Mouse (Mus musculus): ENCODE results near the gene Ldlrad3.

Gene Ldlrad3

DNA sequence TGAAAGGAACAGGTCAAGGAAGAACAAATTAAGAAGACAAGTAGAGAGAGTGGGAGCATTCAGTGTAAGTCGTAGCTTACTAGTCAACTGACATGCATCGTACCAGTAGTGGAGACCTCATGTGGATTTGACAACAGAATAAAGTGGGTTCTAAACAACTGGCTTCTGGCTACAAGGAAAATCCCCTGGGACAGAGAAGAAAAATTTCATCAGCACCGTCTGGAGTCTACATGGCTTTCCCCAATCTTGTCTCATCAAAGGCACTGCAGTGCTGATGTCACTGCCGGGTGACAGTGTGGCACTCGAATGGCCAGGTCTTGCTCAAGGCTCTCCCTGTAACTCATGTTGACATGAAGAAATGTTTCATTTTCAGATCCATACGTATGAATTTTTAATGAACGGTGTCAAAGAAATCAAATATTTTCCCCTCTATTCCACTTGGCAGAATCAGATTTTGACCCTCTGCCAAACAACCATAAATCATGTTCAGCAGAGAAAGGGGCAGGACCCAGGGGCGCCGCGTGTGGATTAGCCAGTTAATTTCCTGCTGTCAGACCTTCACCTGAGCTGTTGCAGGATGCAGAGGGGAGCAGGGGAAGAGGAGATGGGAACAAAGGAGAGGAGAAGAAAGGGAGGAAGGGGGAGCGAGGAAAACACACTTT, 187.1 kb downstream of the Ldlrad3 start:
- DNase-seq (ENCODE audit: low spot score), result no peak

DNA sequence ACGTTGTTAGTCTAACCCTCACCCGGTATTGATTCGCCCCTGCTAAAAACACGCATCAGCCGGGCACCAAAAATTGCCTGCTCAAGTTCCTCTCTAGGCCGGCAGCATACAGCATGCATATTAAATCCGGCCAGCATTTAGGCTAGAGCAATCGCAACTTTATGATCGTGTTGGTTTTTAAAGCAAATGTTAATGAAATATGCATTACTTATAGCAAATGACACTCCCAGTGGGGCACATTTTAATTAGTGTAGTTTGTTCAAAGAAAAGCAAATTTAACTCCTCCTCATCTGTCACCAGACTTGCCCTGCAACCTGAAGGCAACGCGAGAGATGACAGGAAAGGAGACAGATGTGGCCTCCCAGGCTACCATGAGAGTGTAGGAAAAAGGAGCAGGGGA, 189.2 kb downstream of the Ldlrad3 start:
- no peak for DNase-seq (ENCODE audit: low spot score)

DNA sequence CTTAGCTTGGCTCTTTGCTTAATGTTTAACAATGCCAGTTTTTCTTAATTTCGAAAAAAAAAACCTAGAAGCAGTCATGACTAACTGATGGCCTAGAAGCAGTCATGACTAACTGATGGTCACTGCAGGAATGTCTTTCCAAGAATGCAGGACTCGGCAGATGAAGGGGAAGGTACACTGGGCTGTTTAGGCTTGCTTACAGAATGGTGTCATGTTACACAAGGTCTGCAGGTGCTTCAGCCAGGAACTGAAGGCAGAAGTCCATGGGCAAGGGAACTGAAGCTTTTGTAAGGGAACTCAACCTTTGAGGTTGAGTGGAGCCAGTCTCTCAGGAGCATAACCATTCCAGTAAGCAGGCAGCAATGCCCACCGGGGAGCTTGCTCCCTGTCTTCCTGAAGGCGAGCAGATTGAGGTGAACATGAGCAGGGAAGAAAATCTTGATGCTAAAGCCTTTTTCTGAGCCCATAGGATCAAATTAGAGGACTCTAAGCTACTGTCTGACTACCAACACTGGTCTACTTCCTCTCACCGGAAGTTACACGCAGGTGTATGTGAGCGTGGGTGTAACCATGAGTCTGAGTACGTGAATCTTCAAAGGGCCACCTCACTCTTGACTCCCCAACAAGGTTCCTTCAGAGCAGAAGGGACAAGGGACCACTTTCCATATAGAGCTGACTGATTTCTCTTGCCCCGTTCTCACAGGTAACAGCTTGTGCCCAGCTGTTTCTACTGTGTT, 193.4 kb downstream of the Ldlrad3 start:
- DNase-seq (ENCODE audit: low spot score), result no peak

DNA sequence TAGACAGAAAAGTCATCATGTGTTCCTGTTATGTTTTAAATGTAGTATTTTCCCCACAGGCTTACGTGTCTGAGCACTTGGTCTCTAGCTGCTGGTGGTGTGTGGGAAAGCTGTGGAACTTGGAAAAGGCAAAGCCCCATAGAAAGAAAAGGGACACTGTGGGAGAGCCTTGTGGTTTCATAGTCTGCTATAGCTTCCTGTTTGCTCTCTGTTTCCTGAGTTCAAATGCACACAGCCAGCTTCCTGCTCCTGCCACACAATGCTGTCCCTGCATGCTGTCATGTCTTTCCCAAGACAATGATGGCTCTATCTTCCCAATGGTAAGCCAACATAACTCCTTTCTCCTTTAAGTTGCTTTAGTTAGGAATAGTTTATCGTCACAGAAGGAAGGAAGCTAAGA, 194.5 kb downstream of the Ldlrad3 start:
- DNase-seq (ENCODE audit: low spot score), result no peak

DNA sequence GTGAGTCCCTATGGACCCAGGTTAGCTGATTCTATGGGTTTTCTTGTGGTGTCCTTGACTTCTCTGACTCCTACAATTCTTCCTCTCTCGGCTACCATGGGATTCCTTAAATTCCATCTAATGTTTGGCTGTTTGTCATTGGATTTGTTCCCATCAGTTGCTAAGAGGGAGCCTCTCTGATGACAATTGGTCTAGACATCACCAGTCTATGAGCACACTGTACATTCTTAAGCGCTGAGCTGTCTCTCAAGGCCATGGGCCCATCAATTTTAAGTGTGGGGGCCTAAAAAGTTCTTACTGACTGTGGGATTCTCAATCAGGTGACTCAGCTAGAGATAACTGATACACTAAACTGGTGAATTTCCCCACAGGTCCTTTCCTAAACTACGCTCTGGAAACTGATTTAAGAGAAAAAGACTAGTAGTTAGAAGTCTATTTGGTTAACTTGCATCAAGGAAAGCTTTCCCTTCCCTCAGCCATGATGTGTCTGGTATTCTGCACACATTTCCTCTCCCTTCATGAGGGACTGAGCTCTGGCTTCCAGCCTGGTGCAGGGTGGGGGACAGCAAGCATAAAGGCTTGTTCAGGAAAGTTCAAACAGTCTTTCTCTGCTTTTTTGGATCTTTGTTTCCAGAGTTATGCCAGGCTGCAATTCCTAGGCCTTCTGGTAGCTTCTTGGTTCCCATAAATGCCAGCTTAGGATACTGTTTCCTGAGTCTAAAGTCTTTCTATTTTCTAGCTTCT, 199.7 kb downstream of the Ldlrad3 start:
- DNase-seq (ENCODE audit: low spot score), result no peak

DNA sequence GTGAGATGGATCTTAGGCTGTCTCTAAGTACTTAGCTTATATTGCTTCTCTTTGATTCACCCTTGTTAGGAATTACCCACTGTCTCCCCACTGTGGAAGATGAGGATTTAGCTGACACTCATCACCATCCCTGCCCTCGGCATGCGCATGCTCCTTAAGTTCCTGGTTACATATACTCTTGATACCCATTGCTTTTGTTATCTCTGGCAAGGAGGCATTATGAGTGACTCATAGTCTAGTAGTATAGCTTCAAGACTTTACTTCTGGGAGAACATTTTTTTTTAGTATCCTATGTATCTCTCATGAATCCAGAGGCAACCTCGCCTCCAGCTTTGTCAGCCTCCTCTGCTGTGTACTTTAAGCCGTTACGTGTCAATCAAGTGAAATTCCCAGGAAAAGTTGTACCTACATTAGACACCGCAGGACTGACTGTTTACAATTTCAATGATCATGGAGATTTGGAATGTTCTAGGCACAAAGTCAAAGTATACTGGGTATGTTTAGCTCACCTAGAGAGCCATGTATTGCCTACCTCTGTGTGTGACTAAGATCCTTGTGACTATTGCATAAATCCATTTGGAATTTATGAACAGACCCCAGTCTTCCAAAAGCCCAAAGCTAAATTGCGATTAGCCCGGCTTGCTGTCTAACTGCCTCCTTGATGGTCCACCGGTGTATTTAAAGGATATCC, 202.2 kb downstream of the Ldlrad3 start:
- DNase-seq (ENCODE audit: low spot score), result no peak

DNA sequence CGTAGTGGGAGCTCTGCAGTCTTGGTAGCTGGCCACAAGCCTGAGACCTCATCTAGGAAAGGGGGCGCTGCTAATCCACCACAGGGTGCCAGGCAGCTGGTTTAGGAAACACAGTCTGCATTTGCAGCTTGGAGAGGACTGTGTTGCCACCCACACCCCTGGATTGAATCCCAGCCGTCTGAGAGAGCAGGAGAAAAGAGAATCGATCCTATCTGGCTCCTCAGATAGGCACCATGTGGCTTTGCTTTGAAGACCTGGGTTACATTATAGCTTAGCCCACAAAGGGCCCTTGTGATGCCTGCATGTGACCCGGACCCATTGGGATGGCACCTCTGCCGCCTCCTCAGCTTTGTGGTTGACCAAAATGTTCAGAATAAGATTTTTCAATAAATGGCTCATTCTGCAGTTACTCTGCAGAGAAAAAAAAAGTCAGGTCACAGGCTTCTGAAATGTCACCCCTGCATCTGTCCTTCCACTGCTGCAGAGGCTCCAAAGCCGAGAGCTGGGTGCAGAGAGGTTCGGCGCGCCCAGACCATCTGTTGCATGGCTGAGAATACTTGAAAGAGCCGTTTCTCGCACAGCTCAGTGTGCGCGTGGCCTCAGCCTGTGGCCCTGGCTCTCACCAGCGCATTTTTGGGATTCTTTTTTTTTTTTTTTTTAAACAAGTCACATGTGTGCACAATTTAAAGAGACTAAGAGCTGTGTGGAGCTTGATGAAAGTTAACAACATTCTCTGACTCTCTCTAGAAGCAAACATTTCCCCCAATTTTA, 202.9 kb downstream of the Ldlrad3 start:
- DNase-seq (ENCODE audit: low spot score), result no peak

DNA sequence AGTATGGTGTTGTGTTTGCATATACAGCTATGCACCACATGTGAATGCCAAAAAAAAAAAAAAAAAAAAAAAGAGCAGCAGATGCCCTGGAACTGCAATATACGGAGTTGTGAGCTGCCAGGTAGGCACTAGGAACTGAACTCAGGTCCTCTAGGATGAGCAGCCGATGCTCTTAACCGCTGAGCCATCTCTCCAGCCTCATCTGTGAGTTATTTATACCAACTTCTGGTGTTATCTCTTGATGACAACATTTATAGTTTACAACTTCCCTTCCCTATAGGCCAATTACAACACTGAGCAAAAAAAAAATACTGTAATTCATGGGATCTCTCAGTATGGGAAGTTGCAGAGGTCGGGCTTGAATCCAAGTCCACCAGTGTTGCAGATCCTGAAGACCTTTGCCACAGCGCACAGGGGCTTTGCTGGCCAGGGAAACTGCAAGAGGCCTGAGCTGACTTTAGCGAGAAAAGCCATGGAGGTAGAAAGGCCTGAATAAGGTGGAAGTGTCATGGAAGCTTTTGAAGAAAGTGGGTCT, 204.2 kb downstream of the Ldlrad3 start:
- no peak for DNase-seq (ENCODE audit: low spot score)

DNA sequence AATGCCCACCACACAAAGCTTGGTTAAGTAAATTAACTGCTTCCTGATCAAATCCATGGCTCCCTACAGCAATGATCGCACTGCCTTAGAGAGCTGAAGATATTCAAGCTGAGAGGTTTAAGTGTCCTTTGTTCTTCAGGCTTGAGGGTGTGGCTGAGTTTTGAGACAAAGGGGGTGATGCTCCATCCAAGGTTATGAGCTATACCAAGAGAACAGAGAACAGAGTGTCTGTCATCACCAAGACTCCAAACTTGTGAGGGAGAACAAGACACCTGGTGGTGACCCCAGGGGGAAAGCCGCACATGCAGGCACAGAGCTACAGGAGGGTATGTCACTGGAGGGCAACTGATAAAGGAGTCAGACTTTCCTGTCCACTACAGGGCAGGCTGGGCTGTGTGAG, 205.0 kb downstream of the Ldlrad3 start:
- DNase-seq (ENCODE audit: low spot score), result no peak

DNA sequence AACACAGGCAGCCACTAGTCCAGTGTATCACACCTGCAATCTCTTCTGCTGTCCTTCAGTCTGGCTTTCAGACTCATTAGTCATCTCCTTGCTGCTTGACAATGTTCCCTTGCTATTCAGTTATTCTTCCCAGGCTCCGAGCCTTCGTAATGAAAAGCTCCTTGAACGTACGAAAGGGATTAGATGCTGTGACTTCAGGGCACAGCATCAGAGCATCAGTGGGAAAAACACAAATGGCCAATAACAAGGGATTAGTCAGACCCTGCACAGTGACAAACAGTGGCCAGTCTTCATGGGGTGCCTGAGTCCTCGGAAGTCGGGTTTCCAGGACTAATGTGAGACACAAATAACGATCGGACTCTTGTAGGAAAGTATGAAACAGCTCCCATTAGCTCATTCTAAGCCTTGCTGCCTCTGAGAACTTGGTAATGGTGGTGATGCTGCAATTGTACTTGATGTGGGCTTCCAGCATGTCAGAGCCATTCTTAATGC, 205.7 kb downstream of the Ldlrad3 start:
- no peak for DNase-seq (ENCODE audit: low spot score)

DNA sequence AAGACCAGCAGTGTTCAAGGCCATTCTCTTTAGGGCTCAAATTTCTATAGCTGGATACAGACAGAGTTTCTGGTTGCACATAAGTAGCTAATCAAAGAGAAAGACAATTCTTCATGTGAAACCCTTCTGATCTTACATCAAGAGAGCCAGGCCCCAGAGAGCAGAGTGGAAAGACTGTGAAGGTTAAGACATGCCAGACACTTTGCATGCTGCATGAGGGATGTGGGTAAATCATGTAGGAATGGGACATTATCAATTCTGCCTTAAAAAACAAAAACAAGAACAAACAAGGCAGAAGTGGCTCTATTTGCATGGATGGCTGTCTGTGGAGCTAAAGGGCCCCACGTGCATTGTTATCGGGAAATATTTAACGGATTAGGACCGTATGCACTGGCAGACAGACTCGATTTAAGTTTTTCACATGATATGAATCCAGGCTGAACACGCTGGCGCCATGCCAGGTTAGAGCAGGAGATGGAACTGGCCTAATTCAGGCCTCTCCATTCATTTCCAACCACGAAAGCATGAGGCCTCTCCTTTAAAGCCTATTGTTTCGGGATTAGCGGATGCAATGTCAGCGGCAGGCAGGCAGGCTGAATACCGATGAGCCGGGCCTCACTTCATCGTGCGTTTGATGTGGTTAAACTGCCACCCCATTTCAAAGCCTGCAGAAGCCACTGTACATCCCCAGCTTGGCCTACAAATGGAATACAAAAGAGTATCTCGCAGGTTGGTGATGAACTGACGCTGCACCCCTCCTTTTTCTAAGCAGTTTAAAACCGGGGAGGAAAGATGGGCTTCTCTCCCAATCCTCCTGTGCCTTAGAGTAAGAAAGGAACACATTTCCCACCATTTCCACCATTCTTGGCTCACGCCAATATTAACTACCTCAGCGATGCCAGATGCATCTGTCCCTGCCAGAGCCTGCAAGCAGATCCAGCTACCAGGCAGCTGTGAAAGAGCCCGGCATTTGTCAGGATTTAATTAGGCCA, 207.4 kb downstream of the Ldlrad3 start:
- DNase-seq (ENCODE audit: low spot score), result no peak

DNA sequence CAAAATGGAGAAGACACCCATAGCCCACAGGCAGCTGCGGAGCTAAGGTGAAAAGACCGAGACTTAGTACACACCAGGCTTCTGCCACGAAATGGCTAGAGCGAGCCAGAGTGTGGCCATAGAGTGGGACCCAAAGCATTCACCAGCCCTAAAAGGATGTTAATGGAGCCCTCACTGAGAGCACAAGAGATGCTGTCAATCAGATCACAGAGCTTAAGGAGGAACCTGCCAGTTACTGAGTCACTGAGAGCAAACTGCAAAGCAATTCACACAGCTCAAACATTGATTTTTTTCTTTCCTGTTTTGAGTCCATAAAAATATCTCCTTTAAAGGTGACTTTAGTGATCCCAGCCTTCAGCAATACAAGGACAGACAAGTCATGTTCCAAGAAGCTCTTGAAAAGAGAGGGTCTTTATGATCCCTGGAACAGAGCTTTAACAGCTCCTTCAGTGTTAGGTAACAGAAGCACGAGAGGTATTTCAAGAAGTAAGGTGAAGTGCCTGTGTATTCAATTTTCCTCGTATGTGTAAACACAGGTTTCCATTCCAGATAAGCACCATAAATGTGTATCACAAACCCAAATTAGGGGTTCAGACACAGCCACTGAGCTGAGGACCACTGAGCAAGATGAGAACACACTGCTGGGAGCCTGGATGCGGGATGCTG, 209.7 kb downstream of the Ldlrad3 start:
- no peak for DNase-seq (ENCODE audit: low spot score)

DNA sequence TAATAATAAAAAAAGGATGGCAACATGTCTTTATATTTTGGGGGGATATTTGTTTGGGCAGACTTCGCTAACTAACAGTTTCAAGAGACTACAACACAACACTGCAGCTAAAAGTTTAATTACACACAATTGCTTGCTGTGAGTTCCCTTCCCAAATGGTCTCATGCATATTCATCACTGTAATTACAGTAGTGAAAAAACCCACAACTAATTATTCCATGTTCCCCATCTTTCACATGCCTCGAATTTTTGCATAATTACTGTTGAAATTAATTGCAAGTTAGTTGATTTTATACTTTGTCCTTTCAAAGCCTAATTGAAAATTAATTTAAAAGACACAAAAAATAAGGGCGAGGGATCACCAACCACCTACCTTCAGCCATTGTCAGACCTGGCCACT, 212.4 kb downstream of the Ldlrad3 start:
- no peak for DNase-seq (ENCODE audit: low spot score)

DNA sequence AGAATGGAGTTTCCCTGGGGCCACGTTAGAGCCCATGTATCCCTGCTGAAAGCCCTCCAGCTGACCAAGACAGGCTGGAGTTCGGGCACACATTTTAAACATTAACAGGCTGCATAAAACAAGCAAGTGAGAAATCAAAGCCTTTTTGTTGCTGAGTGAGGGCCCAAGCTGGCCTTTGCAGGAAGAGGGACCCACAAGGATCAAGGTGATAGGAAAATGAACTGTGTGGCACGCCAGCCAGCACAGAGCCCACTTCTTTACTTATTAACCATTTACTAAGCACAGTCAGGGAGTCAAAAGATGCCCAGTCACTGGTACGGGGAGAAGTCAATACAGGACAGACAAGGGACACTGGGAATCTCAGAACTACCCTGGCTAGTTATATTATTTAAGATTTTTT, 218.6 kb downstream of the Ldlrad3 start:
- DNase-seq (ENCODE audit: low spot score), result no peak

DNA sequence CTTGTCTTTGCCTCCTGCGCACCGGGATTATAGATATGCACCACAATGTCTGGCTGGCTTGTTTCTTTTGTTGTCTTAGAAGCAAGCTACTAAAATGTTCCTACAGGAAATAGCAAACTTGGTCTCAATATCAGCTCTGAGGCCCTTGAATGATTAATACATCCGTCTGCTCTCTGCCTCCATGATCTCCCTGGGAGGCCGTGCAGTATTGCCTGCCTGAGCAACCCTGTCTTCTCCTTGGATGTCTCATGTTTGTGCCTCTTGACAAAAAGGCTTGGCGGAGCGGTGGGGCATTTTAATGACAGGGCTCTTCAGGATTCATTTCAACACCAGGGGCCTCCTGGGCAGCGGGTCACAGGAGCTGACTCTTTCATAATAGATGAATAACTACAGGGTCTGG, 219.0 kb downstream of the Ldlrad3 start:
- no peak for DNase-seq (ENCODE audit: low spot score)

DNA sequence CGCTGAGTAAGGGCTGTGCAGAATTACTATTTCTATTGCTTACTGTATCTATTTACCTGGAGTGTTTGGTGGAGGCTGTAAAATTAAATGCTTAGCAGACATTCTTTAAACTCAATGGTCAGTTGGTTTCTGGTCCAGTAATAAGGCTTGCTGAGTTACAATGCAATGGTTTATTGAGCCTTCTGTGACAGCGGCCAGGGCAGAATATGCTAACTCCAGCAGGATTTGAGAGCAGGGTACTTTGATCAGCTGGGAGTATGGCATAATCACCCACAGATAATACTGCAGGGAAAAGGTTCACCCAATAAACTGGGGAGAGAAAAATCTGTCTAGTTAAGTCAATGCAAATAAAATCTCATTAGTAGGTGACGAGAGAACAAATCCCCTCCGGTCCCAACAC, 220.2 kb downstream of the Ldlrad3 start:
- DNase-seq (ENCODE audit: low spot score), result no peak

DNA sequence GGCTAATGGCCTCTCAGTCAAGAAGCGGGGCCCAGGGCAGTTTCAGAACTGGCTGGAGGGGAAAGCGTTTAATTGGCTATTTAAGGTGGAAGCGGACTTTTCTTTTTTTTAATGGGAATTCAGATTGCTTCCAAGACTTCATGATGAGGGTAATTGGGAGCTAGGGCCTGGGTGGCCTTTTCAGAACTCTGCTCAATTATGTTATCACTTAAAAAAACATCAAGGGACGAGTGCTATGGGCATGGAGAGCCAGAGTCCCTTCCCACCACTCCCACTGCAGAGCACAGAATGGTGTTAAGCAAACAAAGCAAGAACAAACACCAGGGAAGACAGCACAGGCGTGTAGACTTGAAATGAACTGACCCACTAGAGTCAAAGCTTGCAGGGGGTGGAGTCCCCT, 220.7 kb downstream of the Ldlrad3 start:
- DNase-seq (ENCODE audit: low spot score), result no peak

DNA sequence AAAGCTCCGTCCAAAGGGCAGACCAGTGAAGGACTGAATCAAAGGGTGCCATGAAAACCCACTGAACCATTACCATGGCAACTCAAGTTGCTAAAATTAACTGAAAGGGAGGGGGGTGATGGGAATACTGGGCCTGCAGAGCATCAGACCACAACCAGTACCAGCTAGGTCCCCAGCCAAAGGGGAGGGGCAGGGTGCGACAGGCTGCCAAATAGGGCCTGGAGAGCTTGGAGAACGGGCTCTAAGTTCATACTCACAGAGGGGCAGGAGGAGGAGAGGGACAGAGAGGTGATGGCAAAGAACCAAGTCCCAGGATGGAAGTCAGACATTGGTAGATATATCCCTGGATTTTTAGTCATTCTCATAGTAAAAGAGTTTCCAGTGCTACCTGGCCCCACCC, 222.8 kb downstream of the Ldlrad3 start:
- no peak for DNase-seq (ENCODE audit: low spot score)

DNA sequence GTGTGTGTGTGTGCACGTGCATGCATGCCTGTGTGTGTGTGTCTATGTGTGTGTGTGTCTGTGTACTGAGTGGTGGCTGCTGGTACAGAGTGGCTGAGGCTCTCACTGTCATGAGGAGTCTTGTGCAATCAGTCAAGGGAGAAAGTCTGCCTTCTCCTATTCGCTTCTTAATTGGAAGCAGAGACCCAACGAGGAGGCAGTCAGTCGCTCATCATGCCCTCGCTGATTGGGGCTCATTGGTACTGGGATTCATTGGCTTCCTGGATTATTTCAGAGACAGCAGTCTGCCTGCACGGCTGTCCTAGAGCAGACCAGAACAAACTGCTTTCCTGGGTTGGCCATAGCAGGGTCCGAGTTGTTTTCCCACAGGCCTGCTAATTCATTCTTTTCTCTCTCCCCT, 223.8 kb downstream of the Ldlrad3 start:
- no peak for DNase-seq (ENCODE audit: low spot score)

DNA sequence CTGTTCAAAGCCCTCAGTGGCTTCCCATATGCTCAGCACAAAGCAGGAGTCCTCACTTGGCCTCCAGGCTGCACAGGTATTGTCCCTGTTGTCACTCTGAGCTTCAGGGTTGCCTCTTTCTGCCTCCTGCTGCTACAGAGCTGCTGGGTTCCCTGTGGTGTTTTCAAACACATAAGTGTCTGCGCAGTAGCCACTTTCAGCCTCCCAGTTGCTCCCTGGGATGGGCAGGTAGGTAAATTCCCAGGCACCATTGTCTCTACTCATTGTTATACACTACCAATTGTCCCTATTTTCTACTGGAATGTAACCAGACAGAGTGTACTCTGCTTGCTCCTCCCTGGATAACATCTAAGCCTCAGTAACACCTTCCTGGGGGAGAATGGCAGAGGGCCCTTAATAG, 224.8 kb downstream of the Ldlrad3 start:
- no peak for DNase-seq (ENCODE audit: low spot score)

Measured in urinary bladder, postnatal 25 days (tissue).